Mouse (Mus musculus): ENCODE measurements around the gene Arpp21. TPM values are rescaled to one million over a fixed set of nuclear protein-coding genes. Genes with fewer than 3 reads are reported as not detected.

Gene Arpp21
- polyA plus RNA-seq, 1 experiment = 11.1 TPM

GRCm38 (mm10) chr9:112119535-112119934, 116.2 kb downstream of the Arpp21 start:
- TF ChIP-seq FLI1 (IDR thresholded peaks at IDR 0.05; ENCODE audit: low read length) = no peak
- TF ChIP-seq GATA1 (IDR thresholded peaks at IDR 0.05; ENCODE audit: borderline replicate concordance, low read length) = no peak
- Histone ChIP-seq H3K4me3 (replicated peaks) (peak overlapping the region; percentile 79), H3K9me3 (no peaks in the 10 kb centered on the region), H3K4me1 (peaks cover 60% of the 10 kb centered on the region), H3K27me3 (replicated peaks) (no peaks in the 10 kb centered on the region), H3K36me3 (replicated peaks; ENCODE audit: low read length) (peaks cover 71% of the 10 kb centered on the region)

GRCm38 (mm10) chr9:112119106-112119433, 116.7 kb downstream of the Arpp21 start:
- Histone ChIP-seq H3K36me3 (replicated peaks; ENCODE audit: low read length) (peaks cover 71% of the 10 kb centered on the region), H3K9me3 (no peaks in the 10 kb centered on the region), H3K4me3 (replicated peaks) (peak overlapping the region; percentile 79), H3K27me3 (replicated peaks) (no peaks in the 10 kb centered on the region), H3K4me1 (peaks cover 56% of the 10 kb centered on the region)
- TF ChIP-seq GATA1 (IDR thresholded peaks at IDR 0.05; ENCODE audit: borderline replicate concordance, low read length) (no peak), FLI1 (IDR thresholded peaks at IDR 0.05; ENCODE audit: low read length) (no peak)

GRCm38 (mm10) chr9:112118411-112119105, 117.2 kb downstream of the Arpp21 start:
- H3K36me3 ChIP-seq (replicated peaks; ENCODE audit: low read length) = peaks cover 73% of the 10 kb centered on the region
- no peaks in the 10 kb centered on the region for H3K9me3 ChIP-seq
- TF ChIP-seq GATA1 (IDR thresholded peaks at IDR 0.05; ENCODE audit: borderline replicate concordance, low read length) = no peak
- TF ChIP-seq FLI1 (IDR thresholded peaks at IDR 0.05; ENCODE audit: low read length) = no peak
- H3K4me1 ChIP-seq = peaks cover 55% of the 10 kb centered on the region
- H3K27me3 ChIP-seq (replicated peaks) = no peaks in the 10 kb centered on the region
- peak overlapping the region; percentile 84 for H3K4me3 ChIP-seq (replicated peaks)

GRCm38 (mm10) chr9:112117632-112118410, 117.9 kb downstream of the Arpp21 start:
- Histone ChIP-seq H3K4me1 (peaks cover 54% of the 10 kb centered on the region), H3K4me3 (replicated peaks) (peak overlapping the region; percentile 84), H3K9me3 (no peaks in the 10 kb centered on the region), H3K36me3 (replicated peaks; ENCODE audit: low read length) (peaks cover 70% of the 10 kb centered on the region), H3K27me3 (replicated peaks) (no peaks in the 10 kb centered on the region)
- TF ChIP-seq FLI1 (IDR thresholded peaks at IDR 0.05; ENCODE audit: low read length) = no peak
- no peak for TF ChIP-seq GATA1 (IDR thresholded peaks at IDR 0.05; ENCODE audit: borderline replicate concordance, low read length)

GRCm38 (mm10) chr9:112111610-112112009, 124.1 kb downstream of the Arpp21 start:
- peaks cover 65% of the 10 kb centered on the region for H3K36me3 ChIP-seq (replicated peaks; ENCODE audit: low read length)
- no peaks in the 10 kb centered on the region for H3K9me3 ChIP-seq
- no peak for TF ChIP-seq FLI1 (IDR thresholded peaks at IDR 0.05; ENCODE audit: low read length)
- no peak for TF ChIP-seq GATA1 (IDR thresholded peaks at IDR 0.05; ENCODE audit: borderline replicate concordance, low read length)
- no peaks in the 10 kb centered on the region for H3K27me3 ChIP-seq (replicated peaks)
- no peak overlapping the region for H3K4me3 ChIP-seq (replicated peaks)
- H3K4me1 ChIP-seq = peaks cover 33% of the 10 kb centered on the region

GRCm38 (mm10) chr9:112102852-112103192, 132.9 kb downstream of the Arpp21 start:
- peaks cover 31% of the 10 kb centered on the region for H3K4me1 ChIP-seq
- 0 out of 2 replicates have a peak, but pooled peaks cover under 1% of the 10 kb centered on the region for H3K9me3 ChIP-seq
- H3K4me3 ChIP-seq (replicated peaks) = no peak overlapping the region
- TF ChIP-seq FLI1 (IDR thresholded peaks at IDR 0.05; ENCODE audit: low read length) = no peak
- no peak for TF ChIP-seq GATA1 (IDR thresholded peaks at IDR 0.05; ENCODE audit: borderline replicate concordance, low read length)
- peaks cover 36% of the 10 kb centered on the region for H3K36me3 ChIP-seq (replicated peaks; ENCODE audit: low read length)
- H3K27me3 ChIP-seq (replicated peaks) = peaks cover 9% of the 10 kb centered on the region

GRCm38 (mm10) chr9:112102155-112102851, 133.4 kb downstream of the Arpp21 start:
- peaks cover 40% of the 10 kb centered on the region for H3K36me3 ChIP-seq (replicated peaks; ENCODE audit: low read length)

GRCm38 (mm10) chr9:112100841-112101595, 134.7 kb downstream of the Arpp21 start:
- TF ChIP-seq GATA1 (IDR thresholded peaks at IDR 0.05; ENCODE audit: borderline replicate concordance, low read length) (no peak), FLI1 (IDR thresholded peaks at IDR 0.05; ENCODE audit: low read length) (no peak)
- Histone ChIP-seq H3K27me3 (replicated peaks) (peaks cover 9% of the 10 kb centered on the region), H3K36me3 (replicated peaks; ENCODE audit: low read length) (peaks cover 33% of the 10 kb centered on the region), H3K9me3 (0 out of 2 replicates have a peak, but pooled peaks cover 4% of the 10 kb centered on the region), H3K4me3 (replicated peaks) (no peak overlapping the region), H3K4me1 (peaks cover 23% of the 10 kb centered on the region)

More at GRCm38 (mm10) chr9:112102155-112102851, 133.4 kb downstream of the Arpp21 start:
- H3K27me3 ChIP-seq (replicated peaks) = peaks cover 9% of the 10 kb centered on the region
- H3K9me3 ChIP-seq = 0 out of 2 replicates have a peak, but pooled peaks cover 4% of the 10 kb centered on the region
- TF ChIP-seq FLI1 (IDR thresholded peaks at IDR 0.05; ENCODE audit: low read length) (no peak), GATA1 (IDR thresholded peaks at IDR 0.05; ENCODE audit: borderline replicate concordance, low read length) (no peak)
- no peak overlapping the region for H3K4me3 ChIP-seq (replicated peaks)
- peaks cover 28% of the 10 kb centered on the region for H3K4me1 ChIP-seq

- Histone ChIP-seq H3K9me3 (peaks cover 8% of the 10 kb centered on the region; the same call in 1 of the 2 replicates), H3K4me3 (replicated peaks) (no peak overlapping the region), H3K4me1 (peaks cover 26% of the 10 kb centered on the region), H3K27me3 (replicated peaks) (peaks cover 9% of the 10 kb centered on the region), H3K36me3 (replicated peaks; ENCODE audit: low read length) (peaks cover 24% of the 10 kb centered on the region)
- no peak for TF ChIP-seq GATA1 (IDR thresholded peaks at IDR 0.05; ENCODE audit: borderline replicate concordance, low read length)
- no peak for TF ChIP-seq FLI1 (IDR thresholded peaks at IDR 0.05; ENCODE audit: low read length)
Measured at GRCm38 (mm10) chr9:112098267-112098666, 137.5 kb downstream of the Arpp21 start.
